Mouse (Mus musculus) frontal cortex, postnatal 10 days (tissue): ENCODE measurements around the gene Erbb4.

ENCODE experiments used
- DNase-seq, 2 experiments: peaks; one replicate each; pipeline ENCODE4 v3.0.0; 2022; ENCODE audit warnings: low spot score in 2 of 2, mixed read lengths in 1 of 2

The Erbb4 gene

DNA sequence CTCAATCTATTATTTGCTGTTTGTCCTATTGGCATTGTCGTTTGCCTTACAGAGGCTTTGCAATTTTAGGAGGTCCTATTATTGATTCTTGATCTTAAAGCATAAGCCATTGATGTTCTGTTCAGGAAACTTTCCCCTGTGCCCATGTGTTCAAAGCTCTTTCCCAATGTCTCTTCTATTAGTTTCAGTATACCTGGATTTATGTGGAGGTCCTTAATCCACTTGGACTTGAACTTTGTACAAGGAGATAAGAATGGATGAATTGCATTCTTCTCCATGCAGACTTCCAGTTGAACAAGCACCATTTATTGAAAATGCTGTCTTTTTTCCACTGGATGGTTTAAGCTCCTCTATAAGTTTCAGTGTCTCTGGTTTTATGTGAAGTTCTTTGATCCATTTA is 536.9 kb downstream of the Erbb4 start:
- DNase-seq = no peak

DNA sequence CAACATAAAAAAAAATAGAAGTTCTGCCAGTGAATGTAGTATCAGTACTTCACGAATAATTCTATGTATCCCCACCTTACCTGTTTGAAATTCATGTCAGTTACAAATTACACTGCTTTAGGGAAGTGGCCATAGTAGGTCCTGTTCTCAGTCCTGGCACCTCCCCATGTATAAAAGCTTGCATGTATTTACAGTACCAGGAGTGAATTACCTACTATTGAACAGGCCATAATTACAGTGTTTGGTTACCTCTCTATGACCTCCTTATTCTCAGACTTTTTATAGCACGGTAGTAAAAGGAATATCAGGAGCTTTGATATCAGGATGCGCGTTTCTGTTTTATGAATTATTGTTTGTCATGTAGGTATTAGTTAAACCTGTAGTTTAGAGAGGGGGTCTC is 564.9 kb downstream of the Erbb4 start:
- no peak for DNase-seq

DNA sequence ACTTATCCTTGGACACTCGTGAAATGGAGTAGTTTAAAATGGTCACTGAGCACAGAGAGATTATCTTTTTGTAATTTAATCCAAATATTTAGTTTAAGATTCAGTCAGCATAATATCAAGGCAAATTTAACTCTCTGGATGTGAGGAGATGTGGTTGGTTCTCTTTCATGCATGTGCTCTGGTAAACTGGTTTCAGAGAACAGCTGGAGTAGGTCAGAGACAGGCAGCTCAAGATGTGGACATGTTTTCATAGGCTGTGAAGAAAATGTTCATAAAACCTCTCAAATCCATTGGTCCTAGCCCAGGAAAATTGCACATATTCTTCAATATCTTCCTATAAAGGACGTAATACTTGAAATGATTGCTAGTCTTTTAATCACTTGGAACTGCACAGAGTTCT is 590.0 kb downstream of the Erbb4 start:
- DNase-seq = no peak

DNA sequence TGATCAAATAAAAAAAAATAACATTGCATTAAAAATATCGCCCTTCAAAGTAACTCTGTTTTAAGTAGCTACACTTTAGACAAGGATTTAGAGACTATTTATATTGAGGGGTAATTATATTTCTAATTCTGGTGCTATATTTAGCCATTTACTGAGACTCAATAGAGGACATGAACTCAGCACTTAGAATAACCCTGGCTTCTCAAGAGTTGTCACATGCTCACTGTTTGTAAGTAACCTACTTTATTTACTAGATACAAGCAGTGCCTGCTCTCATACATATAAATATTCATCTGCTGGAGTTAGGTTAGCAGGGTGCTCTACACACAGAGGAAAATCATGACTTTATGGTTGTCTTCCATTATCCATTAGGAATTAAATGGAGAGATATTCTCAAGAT is 604.0 kb downstream of the Erbb4 start:
- no peak for DNase-seq

DNA sequence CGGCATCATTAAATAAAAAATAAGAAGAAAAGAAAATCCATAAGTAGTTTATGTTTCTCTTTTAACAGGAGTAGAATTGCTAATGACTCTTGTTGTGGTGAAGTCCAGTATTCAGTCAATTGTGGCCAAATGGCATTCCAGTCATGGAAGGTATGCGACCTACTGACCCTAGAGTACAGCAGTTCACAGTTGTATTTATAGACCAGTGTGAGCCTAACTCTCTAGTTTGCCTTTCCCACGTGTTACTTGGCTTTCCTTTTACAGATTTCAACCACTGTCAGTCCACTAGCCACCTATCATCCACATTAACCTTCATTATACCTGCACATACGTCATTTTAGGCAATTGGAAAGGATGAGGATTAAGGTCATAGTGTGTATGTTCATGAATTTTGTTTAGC is 606.3 kb downstream of the Erbb4 start:
- DNase-seq = no peak

DNA sequence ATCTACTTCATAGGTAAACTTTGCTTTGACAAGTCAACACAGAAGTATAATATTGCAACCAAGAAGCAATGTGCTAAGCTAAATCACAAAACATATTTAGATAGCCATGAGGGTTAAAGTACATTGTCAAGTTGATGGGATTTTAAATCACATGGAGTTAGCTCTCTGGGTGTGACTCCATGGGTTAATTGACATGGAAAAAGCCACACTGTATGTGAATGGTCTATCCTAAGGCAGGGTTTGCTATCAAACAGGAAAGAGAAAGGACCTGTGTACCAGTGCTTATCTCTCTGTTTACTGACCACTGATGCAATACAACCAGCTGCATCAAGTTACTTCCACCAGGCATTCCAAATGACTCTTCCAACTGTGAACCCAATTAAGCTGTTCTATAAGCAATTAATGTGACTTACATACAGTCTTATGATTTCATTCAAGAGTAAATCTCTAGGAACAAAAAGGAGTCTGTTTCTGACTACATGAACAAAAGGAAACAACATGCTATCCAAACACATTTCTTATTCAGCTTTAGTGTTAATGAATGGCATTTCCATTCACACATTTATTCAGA is 641.4 kb downstream of the Erbb4 start:
- DNase-seq = no peak

DNA sequence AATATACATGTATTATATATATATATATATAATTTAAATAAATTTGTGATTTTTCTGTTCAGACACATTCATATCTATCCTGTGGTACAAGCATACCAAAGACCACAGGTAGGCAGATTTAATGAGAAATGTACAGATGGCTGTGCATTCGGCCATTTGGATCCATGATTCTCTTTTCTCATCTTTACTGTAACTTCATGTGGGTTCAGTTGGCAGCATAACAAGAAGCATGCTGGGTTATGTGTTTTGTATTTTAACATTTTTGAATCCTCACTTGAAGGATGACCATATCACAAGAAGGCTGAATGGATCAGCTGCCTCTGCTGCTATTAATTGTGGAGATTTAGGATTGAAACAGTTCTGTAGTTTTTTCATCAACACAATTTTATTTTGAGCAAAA is 656.6 kb downstream of the Erbb4 start:
- DNase-seq = no peak

DNA sequence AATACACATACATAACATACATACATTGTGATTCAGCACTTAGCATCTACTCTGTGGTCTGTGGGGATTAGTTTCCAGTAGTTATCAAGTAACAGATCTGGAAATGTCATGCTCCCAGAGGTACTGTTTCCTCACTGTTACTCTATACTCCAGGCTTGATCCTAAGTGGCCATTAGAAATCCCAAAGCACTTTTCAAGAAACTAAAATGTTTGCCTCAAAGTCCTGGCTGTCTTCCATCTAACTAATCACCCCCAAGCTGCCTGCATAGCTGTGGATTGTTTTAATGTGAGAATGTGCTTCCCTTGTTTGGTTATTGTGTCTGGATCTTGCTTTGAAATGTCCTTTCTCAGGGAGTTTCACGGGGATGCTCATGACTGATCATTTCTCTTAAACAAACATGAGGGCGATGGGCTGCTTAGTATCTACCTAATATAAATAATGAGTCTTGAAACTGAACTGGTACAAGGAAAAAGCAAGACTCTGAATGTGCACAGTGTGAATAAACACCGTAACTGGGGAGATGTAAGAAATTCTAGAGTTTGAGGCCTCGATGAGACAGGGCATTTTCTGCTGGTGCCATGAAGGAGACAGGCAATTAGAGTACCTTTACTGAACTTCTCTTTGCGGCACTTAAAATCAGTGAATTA is 683.4 kb downstream of the Erbb4 start:
- DNase-seq = no peak

DNA sequence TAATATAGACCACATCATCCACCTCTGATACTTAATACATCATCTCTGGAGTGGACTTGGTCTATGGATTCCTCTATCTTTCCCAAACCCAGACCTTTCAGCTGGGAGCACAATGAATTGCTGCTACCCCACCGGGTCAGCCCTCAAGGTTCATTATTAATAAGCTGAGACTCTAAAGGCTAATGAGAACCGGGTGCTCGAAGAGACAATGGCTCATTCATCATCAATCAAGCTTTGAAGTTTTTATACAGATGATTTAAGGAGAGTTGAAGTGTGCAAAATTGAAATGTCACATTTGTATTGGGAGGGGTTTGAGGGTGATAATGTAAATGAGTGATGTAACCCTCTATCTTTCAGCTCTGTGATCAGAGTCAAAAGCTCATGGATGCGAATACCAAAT is 706.7 kb downstream of the Erbb4 start:
- no peak for DNase-seq

DNA sequence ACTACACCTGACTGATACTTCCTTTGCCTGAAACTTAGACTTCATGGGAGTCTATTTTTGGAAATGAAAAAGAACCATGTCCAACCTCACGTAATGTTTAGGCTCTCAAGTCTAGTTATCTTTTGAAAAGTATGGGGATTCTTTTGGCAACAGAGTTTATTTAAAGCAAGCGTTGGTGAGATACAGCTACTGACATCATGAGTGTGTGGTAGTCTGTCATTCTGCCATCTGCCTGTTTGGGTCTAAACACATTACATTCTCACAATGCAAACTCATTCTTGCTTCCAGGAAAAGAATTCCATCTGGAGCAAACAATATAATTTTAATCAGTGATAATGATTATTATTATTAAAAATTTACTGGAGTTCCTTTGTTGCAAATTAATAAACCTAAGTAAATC is 736.3 kb downstream of the Erbb4 start:
- no peak for DNase-seq

DNA sequence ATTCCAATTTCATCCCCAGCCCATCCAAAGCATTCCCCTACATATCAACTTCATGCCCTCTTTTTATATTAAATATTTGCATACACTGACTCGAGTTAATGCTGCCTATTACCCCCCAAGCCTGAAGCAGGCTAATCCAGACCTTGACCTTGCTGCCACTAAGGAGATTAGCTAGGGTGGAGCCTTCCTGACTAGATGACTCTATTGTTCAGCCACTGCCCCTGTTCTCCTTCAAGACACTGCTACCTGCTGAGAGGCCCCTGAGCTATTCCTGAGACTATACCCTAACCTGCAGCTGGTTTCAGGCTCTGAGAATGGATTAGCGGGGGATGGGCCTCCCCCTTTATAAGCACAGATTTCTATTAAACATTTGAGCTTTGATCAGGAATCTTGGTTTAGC is 774.1 kb downstream of the Erbb4 start:
- no peak for DNase-seq

DNA sequence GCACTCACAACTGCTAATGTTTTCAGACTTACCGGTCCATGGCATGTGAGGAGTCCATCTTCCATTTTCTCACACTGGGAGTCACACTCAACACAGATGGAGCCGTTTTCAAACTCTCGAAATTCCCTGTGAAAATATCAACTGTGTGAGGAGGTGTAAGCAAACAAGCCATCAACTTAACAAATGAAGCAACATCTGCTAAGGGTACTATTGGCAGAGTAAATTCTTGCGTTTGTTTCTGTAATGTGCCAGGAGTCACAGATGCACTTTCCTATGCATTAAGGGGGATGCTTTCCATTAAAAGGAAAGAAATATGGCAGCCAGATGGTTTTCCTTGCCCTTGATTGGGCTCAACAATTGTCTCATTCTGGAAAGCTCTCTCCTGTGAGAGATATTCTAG is 802.0 kb downstream of the Erbb4 start:
- no peak for DNase-seq

DNA sequence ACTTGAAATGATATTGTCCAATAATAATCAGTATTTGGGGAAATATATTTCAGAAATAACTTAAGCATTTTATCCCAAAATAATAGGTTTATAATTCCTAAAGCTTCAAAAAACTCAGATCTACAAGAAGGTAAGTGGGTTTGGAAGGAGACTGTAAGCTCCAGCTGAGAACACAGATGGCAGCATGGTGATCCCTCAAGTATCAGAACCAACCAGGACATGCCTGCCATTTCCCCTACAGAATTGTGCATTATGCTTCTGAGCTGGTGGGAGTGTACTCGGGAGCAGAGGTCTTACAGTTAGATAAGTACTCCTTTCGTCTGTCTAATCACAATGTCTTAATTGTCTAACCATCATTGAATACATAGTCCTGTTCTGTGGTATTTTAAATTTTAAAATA is 823.4 kb downstream of the Erbb4 start:
- DNase-seq = no peak

DNA sequence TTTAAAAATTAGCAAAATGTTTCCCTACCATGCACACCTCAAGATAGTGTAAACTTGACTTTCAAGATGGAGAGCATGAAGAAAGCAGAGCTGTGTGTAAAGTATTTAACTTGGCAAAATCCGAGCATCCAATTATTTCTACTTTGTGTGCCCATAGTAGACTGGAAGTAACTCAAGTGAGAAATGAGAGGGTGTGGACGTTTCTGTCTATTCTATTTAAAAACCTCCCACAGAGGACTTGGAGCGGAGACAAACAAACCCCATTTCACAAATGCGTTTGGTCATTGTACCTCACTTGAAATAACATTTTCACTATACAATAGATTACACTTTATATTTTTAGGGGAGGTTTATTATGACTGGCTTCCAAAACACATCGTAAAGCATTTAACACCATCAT is 832.0 kb downstream of the Erbb4 start:
- no peak for DNase-seq

DNA sequence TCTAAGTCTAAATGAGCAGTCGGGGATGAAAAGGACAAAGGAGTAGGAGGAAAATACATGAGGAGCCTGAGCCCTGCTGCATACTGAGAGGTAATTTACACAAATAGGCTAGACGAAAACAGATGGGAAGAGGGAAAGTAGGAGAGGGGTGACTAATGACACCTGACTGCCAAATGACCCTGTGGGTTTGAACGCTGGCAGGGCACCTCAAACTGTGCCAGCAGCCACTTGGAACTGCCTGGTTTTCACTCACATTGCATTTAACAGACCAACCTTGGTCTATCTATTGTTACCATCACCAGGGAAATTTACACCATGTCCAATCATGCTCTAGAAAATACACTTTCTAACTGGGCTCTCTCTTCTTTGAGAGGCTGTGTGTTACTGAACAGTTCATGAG is 929.3 kb downstream of the Erbb4 start:
- no peak for DNase-seq

DNA sequence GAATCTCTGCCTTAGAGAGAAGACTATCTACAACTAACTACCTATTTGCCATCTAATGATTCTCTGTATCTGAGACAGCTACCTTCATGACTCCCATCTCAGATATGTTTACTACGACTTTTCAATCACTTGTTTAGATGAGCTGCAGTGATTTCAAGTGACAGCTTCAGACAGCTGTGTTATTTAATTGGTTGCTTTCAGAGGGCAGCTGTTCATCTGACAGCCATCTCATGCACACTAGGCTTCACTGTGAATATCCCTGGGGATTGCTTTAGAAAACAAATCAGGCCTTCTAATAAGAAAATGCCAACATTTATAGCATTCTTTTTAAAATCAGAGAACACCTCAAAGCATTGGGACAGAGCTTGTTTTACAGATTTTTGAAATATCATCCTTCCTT is 952.6 kb downstream of the Erbb4 start:
- no peak for DNase-seq

DNA sequence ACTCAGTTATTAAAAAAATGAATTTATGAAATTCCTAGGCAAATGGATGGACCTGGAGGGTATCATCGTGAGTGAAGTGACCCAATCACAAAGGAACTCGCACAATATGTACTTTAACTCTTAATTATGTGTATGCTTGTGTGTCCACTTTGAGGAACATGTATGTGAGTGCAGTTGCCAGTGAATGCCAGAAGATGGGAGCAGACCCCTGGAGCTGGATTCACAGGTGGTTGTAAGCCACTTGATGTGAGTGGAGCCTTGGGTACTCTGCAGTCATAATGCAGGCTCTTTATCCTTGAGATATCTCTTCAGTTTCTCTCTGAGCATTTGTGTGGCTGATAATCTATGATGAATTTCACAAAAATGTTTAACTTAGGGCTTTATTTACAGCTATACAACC is 957.3 kb downstream of the Erbb4 start:
- no peak for DNase-seq

DNA sequence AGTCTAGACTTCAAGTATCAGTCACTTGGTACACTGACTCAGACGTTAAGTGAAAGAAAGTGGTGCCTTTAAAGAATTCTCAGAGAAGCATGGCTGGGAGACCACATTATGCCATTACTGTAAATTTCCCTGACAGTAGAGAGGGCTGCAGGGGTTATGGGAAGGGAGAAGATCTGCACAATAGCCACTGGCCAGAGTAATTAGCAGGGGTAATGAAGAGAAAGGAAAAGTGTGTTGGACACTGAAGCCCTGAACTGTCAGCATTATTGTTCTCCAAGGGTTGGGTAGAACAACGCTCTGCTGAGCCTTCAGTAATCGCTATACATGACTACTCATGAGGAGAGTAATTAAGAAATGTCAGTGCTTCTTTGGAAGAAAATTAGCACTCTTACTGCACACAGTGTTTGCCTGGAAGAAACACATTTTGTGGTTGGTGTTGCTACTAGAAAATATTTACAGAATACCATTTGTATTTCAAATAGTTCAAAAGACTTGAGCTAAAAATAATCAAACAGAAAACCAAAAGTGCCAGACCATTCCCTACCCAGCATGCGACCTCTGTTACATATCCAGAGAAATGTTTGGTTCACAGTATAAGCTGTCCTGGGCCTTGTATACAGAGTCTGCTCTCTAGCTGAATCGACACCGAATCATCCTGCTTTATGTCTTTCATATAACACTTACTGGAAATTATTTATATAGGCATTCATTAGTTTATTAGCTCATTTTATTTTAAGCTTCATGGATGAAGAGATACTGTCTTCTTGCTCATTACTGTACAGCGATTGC is 965.1 kb downstream of the Erbb4 start:
- DNase-seq = no peak

DNA sequence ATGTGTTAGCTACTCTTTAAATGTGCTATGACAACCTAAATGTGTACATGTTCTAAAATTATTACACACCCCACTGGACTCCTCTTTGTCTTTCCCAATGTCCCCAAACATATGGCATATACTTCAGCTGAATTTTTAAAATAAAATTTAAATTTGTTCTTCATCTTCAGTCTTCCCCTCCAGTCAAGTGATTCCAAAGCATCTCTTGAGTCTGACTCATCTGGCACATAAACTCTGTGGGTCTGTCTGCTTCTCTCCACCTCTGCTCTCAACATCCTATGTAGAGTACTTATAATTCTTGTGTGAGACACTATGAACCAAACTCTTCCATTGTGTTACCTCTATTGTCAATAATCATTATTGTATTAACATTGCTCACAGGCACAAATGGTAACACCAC is 972.9 kb downstream of the Erbb4 start:
- no peak for DNase-seq

DNA sequence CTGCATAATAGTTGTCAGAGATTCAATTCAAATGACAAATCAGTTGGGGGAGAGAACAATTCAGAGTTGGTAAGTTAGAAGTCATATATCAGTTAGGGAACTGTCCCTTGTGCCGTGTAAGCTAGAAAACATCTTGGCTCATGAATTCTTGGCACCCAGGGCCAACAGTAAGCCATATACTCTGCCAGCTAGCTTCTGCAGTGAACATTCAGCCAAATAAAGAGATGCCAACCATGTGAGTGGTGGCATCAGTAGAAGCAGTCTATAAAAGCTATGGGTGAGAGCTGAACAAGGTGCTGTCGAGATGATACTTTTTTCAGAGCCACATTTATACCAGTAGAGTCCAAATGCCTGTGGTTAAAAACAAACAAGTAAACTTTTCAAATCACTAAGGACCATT is 973.4 kb downstream of the Erbb4 start:
- no peak for DNase-seq

DNA sequence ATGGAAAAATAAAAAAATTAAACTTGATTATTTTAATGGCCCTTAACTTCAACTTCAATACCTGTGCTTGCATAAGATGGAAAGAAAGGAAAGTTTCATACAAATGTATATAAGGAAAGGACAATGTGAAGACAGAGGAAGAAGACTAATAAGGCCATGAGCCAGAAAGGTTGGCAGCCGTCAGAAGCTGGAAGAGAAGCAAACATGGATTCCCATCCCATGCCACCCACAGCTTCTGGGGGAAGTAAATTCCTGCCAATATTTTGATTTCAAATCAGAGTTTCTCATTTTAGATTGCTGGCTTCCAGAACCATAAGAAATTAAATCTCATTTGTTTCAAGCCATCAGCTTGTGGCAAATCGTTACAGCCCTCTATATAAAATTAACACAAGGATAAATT is 984.3 kb downstream of the Erbb4 start:
- DNase-seq = no peak

DNA sequence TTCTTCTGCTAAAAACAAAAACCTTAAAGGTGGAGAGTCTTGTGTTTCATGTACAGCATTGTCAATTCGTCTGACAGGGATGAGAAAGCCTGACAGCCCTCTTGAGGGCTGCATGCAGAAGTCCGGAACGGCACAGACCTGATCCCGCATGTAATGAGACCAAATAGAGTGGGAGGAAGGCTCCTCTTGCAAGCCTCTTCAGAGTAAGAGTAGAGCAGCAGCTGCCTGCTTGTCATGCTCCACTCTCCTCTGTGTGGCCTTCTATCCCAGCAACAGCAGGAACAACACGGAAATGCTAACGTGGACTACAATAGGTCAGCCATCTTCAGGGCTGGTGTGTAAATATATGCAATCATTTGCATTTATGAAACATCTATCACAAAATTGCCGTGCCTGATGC is 987.5 kb downstream of the Erbb4 start:
- no peak for DNase-seq

DNA sequence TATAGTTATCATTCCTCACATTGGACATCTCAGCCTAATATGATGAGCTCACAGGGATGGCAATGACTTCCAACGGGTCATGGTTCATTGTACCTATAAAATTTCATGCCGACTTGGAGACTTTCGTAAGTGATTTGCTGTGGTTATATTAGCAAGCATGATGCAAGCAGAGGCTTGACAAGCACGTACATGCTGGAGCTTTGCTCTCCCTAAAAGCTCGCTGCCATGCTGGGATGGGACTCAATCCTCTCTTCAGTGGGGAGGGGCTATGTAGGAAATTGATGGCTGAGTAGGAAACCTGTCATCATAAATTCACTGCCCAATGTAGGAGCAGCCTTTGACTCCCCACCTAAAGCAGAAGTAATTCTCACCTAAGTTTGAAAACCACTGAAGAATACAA is 992.1 kb downstream of the Erbb4 start:
- DNase-seq = no peak

DNA sequence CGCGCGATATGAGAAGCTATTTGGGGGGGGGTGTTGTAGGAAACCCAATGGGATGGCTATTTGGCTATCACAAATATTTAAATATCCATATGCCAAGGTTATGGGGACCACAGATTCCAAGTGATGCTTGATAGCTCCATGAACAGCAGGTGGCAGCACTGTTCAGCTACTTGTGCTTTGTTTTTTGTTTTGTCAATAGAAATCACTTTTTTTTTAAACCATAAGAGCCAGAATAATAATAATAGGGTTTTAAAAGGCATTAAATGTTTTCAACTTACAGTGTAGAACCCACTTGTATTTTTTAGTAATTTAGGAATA is 1001.4 kb downstream of the Erbb4 start:
- DNase-seq = peak in 1 of 2 experiments; percentile 10
